Mouse (Mus musculus) 3T3-L1 (cell line): ENCODE measurements around the gene Otp.

Experiments used
- DNase-seq: peaks from one replicate; pipeline ENCODE4 v3.0.0-alpha.2; 2015; ENCODE audit warnings: low read depth, low spot score

Gene Otp

DNA sequence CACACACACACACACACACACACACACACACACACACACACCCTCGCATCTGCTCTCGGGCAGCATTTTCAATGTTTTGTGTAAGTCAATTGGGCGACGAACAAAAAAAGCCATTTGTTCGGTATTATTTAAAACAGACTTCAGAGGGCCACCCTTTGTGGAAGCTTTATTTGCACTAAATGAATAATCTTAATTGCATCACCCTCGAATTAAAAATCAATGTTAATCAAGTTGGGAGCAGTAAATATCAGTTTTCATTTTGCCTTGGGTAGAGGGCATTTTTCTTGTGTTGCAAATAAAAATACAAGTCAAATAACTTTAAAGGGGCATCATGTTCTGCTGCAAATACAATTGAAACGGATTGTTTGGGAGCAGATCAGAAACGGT is 1.4 kb upstream of the Otp start:
- DNase-seq: no peak

DNA sequence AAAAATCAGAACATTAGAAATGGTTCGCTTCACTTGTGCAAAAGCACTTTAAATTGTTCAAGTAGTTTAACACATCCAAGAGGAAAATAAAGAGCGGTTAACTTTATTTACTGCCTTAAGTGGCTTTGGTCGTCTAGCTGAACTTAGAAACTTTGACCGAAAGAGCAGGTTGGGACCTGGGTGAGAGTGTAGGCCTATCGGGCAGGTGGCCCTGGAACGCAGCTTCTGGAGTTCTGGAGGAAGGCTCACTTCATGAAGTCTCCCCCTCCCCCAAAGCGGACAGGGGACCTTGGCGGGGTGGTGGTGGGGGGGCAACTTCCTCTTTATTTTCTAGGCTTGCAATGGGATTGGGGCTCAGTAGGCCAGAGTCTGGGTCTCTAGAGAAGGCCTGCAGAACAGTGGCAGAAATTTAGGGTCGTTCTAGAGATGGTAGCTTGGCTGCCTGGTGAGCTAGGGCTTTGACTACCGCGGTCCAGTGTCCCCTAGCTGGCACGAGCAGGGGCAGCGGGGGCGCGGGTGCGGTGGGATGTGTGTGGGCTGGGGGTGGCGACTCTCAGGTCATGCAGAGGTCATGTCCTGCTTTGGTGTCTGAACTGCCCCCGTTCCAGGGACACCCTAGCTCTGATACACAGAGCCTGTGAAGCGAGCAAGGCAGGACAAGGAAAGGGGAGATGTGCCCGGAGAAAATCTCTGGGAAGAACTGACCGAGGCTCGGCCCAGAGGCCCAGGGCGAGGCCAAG is 576 bp upstream of the Otp start:
- no peak for DNase-seq

DNA sequence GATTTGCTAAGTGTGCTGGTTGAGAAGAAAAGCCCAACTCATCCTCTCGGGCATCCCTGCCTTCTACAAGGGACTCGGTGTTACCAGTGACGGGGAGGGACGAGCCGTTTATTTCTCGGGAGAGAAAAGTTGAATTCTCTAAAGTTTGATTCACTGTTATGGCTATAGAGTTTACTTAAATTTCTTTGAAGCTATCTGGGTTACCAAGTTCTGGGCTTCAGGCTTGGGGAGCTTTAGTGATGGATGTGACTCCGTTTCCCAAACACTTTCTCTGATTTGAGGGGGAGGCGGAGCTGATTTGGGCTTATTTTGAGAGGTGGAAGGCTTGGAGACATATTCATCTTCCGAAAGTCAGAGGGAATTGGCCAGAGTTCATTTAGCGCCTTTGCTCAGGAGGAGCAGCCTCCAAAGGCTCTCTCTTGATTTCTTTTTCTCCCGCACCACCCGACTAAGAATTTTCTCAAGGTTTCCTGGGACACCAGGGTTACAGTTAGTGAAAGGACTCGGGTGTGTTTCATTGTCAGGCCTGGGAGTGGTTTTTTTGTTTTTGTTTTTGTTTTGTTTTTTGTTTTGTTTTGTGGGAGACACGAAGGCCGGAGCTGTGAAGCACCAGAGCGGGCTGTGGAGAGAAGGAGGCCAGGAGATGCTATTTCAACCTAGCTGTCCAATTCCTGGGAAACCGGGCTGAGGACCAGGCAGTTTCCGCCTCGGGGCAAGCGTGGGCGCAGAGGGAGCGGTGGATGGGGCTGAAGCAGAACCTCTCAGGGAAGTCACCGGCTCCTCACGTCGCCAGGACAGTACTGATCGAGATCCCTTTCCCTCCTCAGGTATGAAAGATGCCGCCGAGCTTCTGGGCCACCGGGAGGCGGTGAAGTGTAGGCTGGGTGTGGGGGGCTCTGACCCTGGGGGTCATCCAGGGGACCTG is 1.1 kb downstream of the Otp start:
- no peak for DNase-seq

DNA sequence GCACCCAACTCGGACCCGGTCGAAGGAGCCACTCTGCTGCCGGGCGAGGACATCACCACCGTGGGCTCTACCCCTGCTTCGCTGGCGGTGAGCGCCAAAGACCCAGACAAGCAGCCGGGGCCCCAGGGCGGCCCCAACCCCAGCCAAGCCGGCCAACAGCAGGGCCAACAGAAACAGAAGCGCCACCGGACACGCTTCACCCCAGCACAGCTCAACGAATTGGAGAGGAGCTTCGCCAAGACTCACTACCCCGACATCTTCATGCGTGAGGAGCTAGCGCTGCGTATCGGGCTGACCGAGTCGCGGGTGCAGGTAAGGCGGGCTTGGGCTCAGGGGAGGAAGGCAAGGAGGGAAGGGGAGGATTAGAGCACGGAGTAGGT is 1.8 kb downstream of the Otp start:
- no peak for DNase-seq

DNA sequence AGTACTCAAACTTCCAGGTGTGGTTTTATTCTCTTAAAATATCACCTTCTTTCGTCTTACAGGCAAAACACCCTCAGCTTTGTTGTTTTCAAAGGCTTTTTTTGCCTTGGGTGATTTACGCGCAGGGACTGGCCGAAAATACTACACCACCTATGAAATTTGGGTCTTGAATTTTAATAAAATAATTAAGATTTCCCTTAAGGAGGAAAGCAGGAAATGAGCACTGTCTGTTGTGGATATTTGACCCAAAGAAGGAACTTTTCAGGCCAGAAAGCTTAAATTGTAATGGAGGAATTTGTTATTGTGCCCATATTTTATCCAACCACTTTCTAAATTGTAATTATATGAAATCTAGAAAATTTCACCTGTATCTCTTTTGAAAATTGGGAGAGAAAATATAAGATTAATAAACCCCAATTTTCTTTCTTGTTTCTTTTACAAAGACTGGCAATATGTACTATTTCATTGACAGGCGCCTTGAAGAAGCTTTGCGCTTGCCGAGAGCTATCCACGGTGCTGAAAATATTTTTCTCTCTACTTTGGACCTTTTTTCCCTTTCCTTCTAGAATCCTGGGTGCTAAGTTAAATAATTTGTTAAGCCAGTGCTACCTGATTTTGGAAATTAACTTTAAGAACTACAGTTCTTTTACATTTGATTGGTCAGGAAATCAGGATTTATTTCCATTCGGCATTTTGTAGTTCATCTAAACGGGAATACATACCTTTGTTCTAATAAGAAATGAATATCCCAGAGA is 2.8 kb downstream of the Otp start:
- peak; percentile 40 for DNase-seq

DNA sequence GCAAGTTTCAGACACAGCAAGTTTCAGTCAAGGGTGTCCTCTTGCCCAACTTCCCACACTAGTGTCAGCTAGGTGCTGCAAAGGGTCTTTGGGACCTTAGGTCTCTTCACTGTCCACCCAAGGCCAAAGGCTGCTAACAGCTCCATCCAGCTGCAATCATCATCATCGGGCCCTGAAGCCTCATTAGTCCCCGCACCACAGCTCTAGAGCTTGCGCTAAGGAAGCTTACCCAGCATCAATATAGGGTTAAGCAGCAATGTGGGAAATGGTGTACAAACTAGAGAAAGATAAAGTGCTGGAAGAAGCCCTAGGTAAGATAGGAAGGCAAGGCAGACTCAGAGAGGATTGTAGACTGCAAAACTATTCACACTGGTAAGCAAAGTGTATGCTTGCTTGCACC is 5.8 kb downstream of the Otp start:
- no peak for DNase-seq

DNA sequence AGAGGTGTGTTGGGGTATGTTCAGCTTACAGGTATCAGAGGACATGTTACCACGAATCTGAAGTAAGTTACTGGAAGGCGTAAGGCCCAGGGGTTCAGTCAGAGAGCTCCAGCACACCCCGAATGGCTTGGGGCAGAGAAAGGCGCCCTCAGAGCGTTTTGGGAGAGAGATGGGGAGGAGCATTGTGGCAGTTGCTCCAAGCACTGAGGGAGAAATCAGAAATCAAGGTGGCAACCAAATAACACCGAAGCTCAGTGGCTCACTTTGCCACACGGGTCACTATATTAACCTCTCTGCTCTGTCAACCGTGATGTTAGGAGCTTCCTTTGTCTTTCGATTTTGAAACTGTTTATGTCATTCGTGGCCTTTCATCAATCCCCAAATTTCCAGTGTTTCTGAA is 6.8 kb downstream of the Otp start:
- DNase-seq: no peak

DNA sequence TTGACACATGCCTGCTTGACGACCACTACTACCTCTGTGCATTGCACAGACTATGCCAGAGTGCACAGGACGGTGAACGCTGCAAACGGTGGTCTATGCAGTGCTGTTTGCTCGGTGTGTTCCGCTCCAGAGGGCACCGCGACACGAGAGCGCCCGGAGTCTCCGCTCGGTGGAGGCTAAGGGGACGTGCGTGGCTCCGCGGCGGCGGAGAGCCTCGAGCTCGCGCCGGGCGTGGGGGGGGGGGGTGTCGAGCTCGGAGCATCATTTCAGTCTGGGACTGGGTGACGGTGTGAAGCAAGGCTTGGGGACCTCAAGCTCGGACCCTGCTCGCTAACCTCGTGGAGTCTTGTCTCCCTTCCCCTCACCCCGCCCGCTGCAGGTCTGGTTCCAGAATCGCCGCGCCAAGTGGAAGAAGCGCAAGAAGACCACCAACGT is 7.3 kb downstream of the Otp start:
- DNase-seq: no peak

DNA sequence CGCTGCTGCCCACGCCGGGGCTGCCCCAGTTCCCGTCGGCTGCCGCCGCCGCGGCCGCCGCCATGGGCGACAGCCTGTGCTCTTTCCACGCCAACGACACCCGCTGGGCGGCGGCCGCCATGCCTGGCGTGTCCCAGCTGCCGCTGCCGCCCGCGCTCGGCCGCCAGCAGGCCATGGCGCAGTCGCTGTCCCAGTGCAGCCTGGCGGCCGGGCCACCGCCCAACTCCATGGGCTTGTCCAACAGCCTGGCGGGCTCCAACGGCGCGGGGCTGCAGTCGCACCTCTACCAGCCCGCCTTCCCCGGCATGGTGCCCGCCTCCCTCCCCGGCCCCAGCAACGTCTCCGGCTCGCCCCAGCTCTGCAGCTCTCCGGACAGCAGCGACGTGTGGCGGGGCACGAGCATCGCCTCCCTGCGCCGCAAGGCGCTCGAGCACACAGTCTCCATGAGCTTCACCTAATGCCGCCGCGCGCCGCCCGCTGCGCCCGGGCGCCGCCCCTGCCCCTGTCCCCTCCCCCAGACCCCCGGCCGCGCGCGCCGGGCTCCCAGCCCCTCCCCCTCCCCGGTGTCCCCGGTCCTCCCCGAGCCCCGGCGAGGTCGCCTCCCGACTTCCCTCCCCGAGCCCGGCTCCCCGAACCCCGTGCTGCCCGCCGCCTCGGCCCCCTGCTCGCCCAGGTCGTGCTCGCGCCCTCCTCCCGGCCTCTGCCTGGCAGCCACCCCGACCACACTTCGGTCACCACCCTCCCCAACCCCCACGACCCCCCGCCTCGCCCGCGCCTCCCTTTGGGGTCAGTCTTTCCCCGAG is 8.0 kb downstream of the Otp start:
- no peak for DNase-seq

DNA sequence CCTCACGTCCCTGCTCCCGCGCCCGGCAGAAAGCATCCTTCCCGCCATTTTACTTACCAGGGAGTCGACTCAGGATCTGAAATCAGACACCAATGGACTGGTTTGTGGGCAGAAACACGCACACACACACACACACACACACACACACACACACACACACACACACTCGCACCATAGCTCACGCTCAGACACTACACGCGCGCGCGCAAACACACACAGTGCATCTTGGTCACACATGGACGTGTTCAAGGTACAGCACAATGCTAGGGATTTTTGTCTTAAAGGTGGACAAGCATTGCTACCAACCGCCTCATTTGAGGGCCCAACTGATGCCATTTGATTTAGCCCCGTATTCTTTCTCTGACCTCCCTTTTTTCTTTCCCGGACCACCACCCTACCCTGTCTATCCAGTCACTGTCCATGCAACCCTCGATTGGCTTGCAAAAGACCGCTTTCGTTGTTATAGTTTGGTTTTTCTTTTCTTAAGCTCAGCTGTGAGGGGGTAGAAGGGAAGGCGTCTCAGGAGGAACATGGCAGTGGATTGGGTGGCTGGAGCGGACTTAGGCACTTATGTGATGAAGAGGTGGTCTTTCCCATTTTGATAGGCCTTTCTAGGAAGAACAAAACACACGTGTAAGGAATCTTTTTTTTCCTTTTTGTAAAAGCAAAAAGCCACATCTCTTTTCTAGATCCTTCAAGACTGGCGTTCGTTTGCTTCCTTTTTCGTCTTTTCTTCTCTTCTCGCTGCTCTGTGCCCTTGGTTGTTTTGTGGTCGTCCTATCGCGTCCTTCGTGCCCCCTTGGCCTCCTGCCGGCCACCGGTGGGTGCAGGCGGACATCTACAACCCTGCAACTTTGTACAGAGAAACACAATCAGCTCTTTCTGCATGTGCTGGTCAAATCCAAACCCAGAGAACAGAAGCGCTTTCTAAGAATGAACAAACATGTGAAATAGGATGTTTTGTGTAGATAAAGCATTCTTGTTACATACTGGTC is 8.9 kb downstream of the Otp start:
- no peak for DNase-seq

DNA sequence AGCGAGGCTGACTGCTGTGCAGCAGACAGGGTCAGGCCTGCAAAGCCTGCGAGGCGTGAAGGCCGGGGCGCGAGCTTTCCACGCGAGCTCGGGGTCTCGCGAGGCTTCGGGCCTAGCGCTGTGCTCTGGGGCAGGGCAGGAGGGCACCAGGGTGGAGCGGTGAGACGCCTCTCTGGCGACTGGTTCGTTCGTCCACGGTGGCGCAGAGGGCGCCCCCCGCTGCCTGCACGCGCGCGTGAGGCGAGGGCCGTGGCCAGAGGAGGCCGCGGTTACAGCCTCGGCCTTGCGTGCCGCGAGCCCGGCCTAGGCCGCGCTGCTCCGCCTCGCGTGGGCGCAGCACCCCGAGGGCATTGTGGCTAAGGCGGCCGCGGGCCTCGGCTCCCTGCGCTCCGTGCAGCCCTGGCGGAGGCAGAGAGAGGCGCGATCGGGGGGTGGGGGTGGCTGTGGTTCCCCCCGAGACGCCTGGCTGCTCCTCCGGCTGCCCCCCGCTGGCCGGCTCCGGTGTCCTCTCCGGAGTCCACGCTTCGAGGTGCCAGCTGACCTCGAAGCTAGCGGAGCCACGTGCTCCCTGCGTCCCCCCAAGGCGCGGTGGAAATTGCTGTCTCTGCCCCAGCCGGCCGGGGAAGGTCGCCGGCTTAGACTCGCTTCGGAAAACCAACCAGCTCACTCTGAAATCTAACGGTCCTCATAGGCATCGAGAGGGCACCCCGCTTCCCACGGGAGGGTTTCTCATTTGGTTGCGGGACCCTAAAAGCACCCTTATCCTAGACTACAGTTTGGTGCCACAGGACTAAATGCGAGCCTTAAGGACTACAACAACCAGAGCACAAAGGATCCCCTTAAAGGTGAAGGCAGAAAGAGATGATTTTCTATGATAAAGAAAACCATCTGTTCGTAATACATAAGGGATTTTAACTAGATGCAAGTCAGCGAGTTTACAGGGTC is 10.2 kb downstream of the Otp start:
- no peak for DNase-seq

DNA sequence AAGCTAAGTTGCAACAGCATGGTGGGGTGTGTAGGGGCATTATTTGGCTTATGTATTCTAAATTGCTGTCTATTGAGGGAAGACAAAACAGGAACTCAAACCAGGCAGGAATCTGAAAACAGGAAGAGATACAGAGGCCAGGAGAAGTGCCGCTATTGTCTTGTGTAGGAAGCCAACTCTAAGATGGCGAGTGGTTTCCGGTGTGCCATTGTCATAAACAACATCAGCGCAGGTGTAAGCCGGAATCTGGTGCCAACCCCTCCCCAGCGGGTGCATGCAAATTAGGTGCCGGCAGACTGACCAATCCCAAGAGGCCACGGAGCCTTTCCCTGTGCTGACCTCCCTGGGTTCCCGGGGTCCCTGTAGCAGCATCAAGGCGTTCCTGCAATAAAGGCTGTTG is 32.4 kb downstream of the Otp start:
- DNase-seq: no peak

DNA sequence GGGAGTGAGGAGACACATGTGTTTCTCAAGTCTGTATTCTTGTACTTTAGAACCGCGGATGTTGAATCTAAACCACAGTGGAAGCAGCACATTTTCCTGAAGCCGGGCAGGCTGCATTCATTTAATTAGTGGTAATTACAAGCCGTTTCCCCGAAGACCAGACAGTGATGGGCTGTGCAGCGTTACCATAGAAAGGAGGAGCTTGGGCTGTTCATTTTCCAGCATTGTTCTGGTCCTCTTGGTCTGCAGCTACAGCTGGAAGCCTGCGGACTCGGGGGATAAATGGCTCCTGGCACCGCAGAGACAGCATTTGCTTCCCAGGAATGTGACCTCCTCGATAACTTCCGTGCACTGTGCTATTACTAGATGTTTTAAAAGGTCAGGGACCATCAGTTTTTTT is 37.6 kb downstream of the Otp start:
- no peak for DNase-seq

DNA sequence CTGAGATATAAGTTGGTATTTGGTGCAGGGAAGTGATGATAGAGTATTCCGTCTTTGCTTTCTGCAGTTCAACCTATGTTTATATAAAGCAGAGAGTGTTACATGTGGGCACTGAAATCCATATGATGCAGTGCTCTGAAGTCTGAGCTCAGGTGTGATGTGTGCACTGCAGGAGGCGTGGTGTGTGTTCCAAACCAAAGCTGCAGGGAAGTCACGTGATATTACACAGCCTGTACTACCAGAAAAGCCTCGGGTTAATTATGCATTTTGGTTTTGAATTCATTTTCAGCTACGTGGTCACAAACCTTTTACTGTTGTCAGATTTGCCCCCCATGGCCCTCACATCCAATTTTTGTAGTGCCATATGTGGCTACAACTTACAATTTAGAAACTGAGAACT is 40.3 kb downstream of the Otp start:
- DNase-seq: no peak

DNA sequence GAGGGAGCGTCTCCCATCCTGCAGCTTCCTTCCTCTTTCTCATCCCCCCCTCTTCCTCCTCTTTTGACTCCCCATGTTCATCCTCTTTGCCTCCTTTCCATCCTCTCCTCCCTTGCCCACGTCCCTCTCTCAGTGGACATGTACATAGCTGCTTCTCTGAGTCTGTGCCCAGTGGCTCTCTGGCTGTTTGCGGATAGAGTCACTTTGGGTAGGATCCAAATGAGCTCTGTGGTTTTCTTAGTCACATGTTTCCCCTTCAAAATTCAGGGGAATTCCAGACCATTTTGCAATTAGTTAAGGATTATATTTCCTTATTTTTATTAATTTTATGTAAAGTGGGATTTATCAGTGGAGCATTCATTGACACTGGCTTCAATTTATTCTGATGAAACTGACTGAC is 52.7 kb downstream of the Otp start:
- DNase-seq: peak; percentile 73
